Mouse (Mus musculus) urinary bladder, postnatal 36 days (tissue): ENCODE measurements around the gene Csnk1e.
A peak's percentile ranks its signal among the peaks of the same experiment; 100 is the strongest.

ENCODE experiments used
- DNase-seq, 2 experiments: peaks; one replicate each; pipeline ENCODE4 v3.0.0; 2022; ENCODE audit warnings: low spot score in 2 of 2, mixed read lengths in 1 of 2

Csnk1e gene

GRCm38 (mm10) chr15:79422715-79423243, 32.6 kb downstream of the Csnk1e start:
- no peak for DNase-seq

GRCm38 (mm10) chr15:79418677-79419076, 36.7 kb downstream of the Csnk1e start:
- DNase-seq, result no peak

- DNase-seq, result no peak
Observed at GRCm38 (mm10) chr15:79418265-79418664, 37.1 kb downstream of the Csnk1e start.

GRCm38 (mm10) chr15:79417379-79417778, 38.0 kb downstream of the Csnk1e start:
- no peak for DNase-seq

GRCm38 (mm10) chr15:79416460-79417085, 38.8 kb downstream of the Csnk1e start:
- DNase-seq, result no peak

- DNase-seq, result no peak
Observed at GRCm38 (mm10) chr15:79414513-79414912, 40.9 kb downstream of the Csnk1e start.

- DNase-seq, result no peak
Observed at GRCm38 (mm10) chr15:79413802-79414201, 41.6 kb downstream of the Csnk1e start.

GRCm38 (mm10) chr15:79413201-79413600, 42.2 kb downstream of the Csnk1e start:
- no peak for DNase-seq

- no peak for DNase-seq
Observed at GRCm38 (mm10) chr15:79411363-79412065, 43.9 kb downstream of the Csnk1e start.

GRCm38 (mm10) chr15:79409077-79409573, 46.2 kb downstream of the Csnk1e start:
- DNase-seq, result no peak

GRCm38 (mm10) chr15:79406564-79406963, 48.8 kb downstream of the Csnk1e start:
- DNase-seq, result no peak

- DNase-seq, result no peak
Observed at GRCm38 (mm10) chr15:79404277-79404676, 51.1 kb downstream of the Csnk1e start.

- no peak for DNase-seq
Observed at GRCm38 (mm10) chr15:79403763-79404210, 51.6 kb downstream of the Csnk1e start.

GRCm38 (mm10) chr15:79402836-79403762, 52.3 kb downstream of the Csnk1e start, which contains the start of gene Tmem184b:
Gene Tmem184b, minus strand, starts transcription at chr15:79403569.
- DNase-seq, result peak; percentile 81 to 83

- no peak for DNase-seq
Observed at GRCm38 (mm10) chr15:79402176-79402575, 53.2 kb downstream of the Csnk1e start.

GRCm38 (mm10) chr15:79400975-79401365, 54.4 kb downstream of the Csnk1e start:
- DNase-seq, result no peak

GRCm38 (mm10) chr15:79400134-79400974, 55.0 kb downstream of the Csnk1e start:
- DNase-seq, result no peak

- DNase-seq, result no peak
Observed at GRCm38 (mm10) chr15:79399231-79400052, 55.9 kb downstream of the Csnk1e start.

- DNase-seq, result peak in 1 of 2 experiments; percentile 41
Observed at GRCm38 (mm10) chr15:79396736-79397135, 58.6 kb downstream of the Csnk1e start.

- no peak for DNase-seq
Observed at GRCm38 (mm10) chr15:79395281-79395680, 60.1 kb downstream of the Csnk1e start.
